ENCODE assay signal across 16 mouse cellular contexts in genomic region chr11:118769542-118769941, GRCm38 (mm10).
DNase-seq lines count a peak whose midpoint lies in the region; ATAC-seq and TF ChIP-seq lines count a peak whose summit lies in the region.
"Had no signal": no experiment of that assay in that cellular context is flagged by ENCODE, and none has a peak within 500 bp of the region (broad histone marks: within the 10 kb centered on the region; RNA-seq: fewer than 3 reads in every experiment).

No protein-coding gene starts in this region.

- no peak overlapping the region for H3K4me2 ChIP-seq in forebrain, embryonic 15.5 days (replicated peaks)
- no peak overlapping the region for H3K4me2 ChIP-seq in hindbrain, embryonic 15.5 days
- no peak overlapping the region for H3K4me2 ChIP-seq in neural tube, embryonic 13.5 days
- H3K4me2 ChIP-seq: intestine, embryonic 15.5 days; liver, embryonic 15.5 days had no signal

- no peak overlapping the region for H3K4me3 ChIP-seq in layer of hippocampus, adult 2 months
- H3K4me3 ChIP-seq in forebrain, embryonic 15.5 days: no peak overlapping the region
- H3K4me3 ChIP-seq in hindbrain, embryonic 15.5 days: no peak overlapping the region
- no peak overlapping the region for H3K4me3 ChIP-seq in neural tube, embryonic 13.5 days
- H3K4me3 ChIP-seq: heart, adult 2 months; intestine, embryonic 15.5 days; liver, embryonic 15.5 days; megakaryocyte, embryonic 14.5 days had no signal

- no peaks in the 10 kb centered on the region for H3K9me3 ChIP-seq in forebrain, embryonic 15.5 days
- no peaks in the 10 kb centered on the region for H3K9me3 ChIP-seq in hindbrain, embryonic 15.5 days
- no peaks in the 10 kb centered on the region for H3K9me3 ChIP-seq in neural tube, embryonic 13.5 days
- H3K9me3 ChIP-seq: intestine, embryonic 15.5 days; liver, embryonic 15.5 days; megakaryocyte, embryonic 14.5 days had no signal

- no peak overlapping the region for H3K9ac ChIP-seq in forebrain, embryonic 15.5 days (replicated peaks)
- no peak overlapping the region for H3K9ac ChIP-seq in hindbrain, embryonic 15.5 days
- no peak overlapping the region for H3K9ac ChIP-seq in neural tube, embryonic 13.5 days
- H3K9ac ChIP-seq: intestine, embryonic 15.5 days; liver, embryonic 15.5 days had no signal

- WGBS in forebrain, embryonic 15.5 days: 39% methylated on average over 2 of the region's 2 CpGs
- 40% methylated on average over 2 of the region's 2 CpGs for WGBS in hindbrain, embryonic 15.5 days
- 36% methylated on average over 2 of the region's 2 CpGs for WGBS in neural tube, embryonic 13.5 days

- no peak for DNase-seq in layer of hippocampus, adult 2 months (ENCODE audit: low spot score in 2 of 2)
- no peak for DNase-seq in layer of hippocampus, postnatal 36 days
- DNase-seq in thymus, postnatal 14 days: no peak
- no peak for DNase-seq in spleen, adult 18-20 months
- DNase-seq: gastrocnemius, postnatal 14 days; heart, adult 2 months; lung, postnatal 14 days; thymus, postnatal 25 days had no signal

- no peaks in the 10 kb centered on the region for H3K36me3 ChIP-seq in forebrain, embryonic 15.5 days
- no peaks in the 10 kb centered on the region for H3K36me3 ChIP-seq in hindbrain, embryonic 15.5 days
- no peaks in the 10 kb centered on the region for H3K36me3 ChIP-seq in neural tube, embryonic 13.5 days
- H3K36me3 ChIP-seq: G1E; intestine, embryonic 15.5 days; liver, embryonic 15.5 days had no signal

- H3K27me3 ChIP-seq in forebrain, embryonic 15.5 days: no peaks in the 10 kb centered on the region
- no peaks in the 10 kb centered on the region for H3K27me3 ChIP-seq in hindbrain, embryonic 15.5 days
- H3K27me3 ChIP-seq in neural tube, embryonic 13.5 days: no peaks in the 10 kb centered on the region
- H3K27me3 ChIP-seq: intestine, embryonic 15.5 days; liver, embryonic 15.5 days had no signal

- peaks cover 27% of the 10 kb centered on the region for H3K4me1 ChIP-seq in forebrain, embryonic 15.5 days
- peaks cover 72% of the 10 kb centered on the region for H3K4me1 ChIP-seq in hindbrain, embryonic 15.5 days (replicated peaks)
- peaks cover 95% of the 10 kb centered on the region for H3K4me1 ChIP-seq in neural tube, embryonic 13.5 days (replicated peaks)
- H3K4me1 ChIP-seq: liver, embryonic 15.5 days; megakaryocyte, embryonic 14.5 days had no signal

- no peak for TF ChIP-seq CTCF in layer of hippocampus, adult 2 months (conservative IDR thresholded peaks at IDR 0.05)

- peak overlapping the region; percentile 78 for H3K27ac ChIP-seq in layer of hippocampus, adult 2 months
- peak overlapping the region; percentile 35 for H3K27ac ChIP-seq in forebrain, embryonic 15.5 days (replicated peaks)
- H3K27ac ChIP-seq in hindbrain, embryonic 15.5 days (replicated peaks): peak overlapping the region; percentile 62
- peak overlapping the region; percentile 94 for H3K27ac ChIP-seq in neural tube, embryonic 13.5 days (replicated peaks)
- H3K27ac ChIP-seq: heart, adult 2 months; intestine, embryonic 15.5 days; kidney, postnatal 0 days; liver, embryonic 15.5 days had no signal

- no peak for ATAC-seq in forebrain, embryonic 15.5 days (replicated peaks)
- ATAC-seq in hindbrain, embryonic 15.5 days (ENCODE audit: low FRiP score, low read depth): no peak
- no peak for ATAC-seq in neural tube, embryonic 13.5 days (ENCODE audit: low read depth)
- ATAC-seq: intestine, embryonic 15.5 days had no signal

Comparison
In these comparisons a context has a peak if more than half of its experiments do, and no peak if none do; other contexts are left out.
1. H3K27ac ChIP-seq: peak in every context shown above with its lines; median percentile 94 in neural tube, embryonic 13.5 days; 78 in layer of hippocampus, adult 2 months; 62 in hindbrain, embryonic 15.5 days; 35 in forebrain, embryonic 15.5 days.